Mouse (Mus musculus) cerebellum, adult 2 months (tissue): ENCODE data around the gene Klhdc7a. TPM values are rescaled to one million over a fixed set of nuclear protein-coding genes. Genes with fewer than 3 reads are reported as not detected.
A peak's percentile ranks its signal among the peaks of the same experiment; 100 is the strongest.

Experiments
- DNase-seq, 2 experiments: peaks; one replicate each; pipeline ENCODE4 v3.0.0; 2021
- H3K27ac ChIP-seq: fragments of 200-500 bp; 2 replicates; pipeline ENCODE4 v1.5.1; 2012; ENCODE audit warnings: low read length, control low read depth, inconsistent platforms; ENCODE audit not compliant: insufficient read depth
- H3K27me3 ChIP-seq: fragments of 200-500 bp; 2 replicates; pipeline ENCODE4 v1.6.1; 2012; ENCODE audit warnings: inconsistent platforms, mild to moderate bottlenecking, low read length, moderate library complexity; ENCODE audit not compliant: control insufficient read depth, insufficient read depth
- H3K4me1 ChIP-seq: fragments of 200-500 bp; 2 replicates; pipeline ENCODE4 v1.6.1; 2011; ENCODE audit warnings: low read length; ENCODE audit not compliant: control insufficient read depth, insufficient read depth
- H3K4me3 ChIP-seq: fragments of 200-500 bp; replicated peaks from 2 replicates; pipeline ENCODE3; 2011; ENCODE audit warnings: mild to moderate bottlenecking, low read depth, low read length, control low read depth; ENCODE audit not compliant: insufficient read depth
- CTCF ChIP-seq: fragments of 200-500 bp; IDR thresholded peaks from 2 replicates; pipeline ENCODE4 v1.5.1; 2011; ENCODE audit warnings: low read depth, mild to moderate bottlenecking, control low read depth, low read length, moderate library complexity, borderline replicate concordance; ENCODE audit not compliant: insufficient read depth
- POLR2A ChIP-seq: fragments of 200-500 bp; IDR thresholded peaks from 2 replicates; pipeline ENCODE4 v1.6.1; 2011; ENCODE audit warnings: low read length, control low read depth, borderline replicate concordance; ENCODE audit not compliant: insufficient read depth
- WGBS: fragments of 180-500 bp; shearing (Covaris S2); methylation state at CpG from one replicate; pipeline ENCODE4 v1.1.7; 2018; 5-methylcytosine and 5-hydroxymethylcytosine counted together
- polyA plus RNA-seq: library from polyadenylated mRNA; depleted of rRNA; stranded (reverse); fragments of >200 nt; gene quantifications from 2 replicates; pipeline ENCODE4 v1.2.3, GENCODE M21; 2012; rRNA removed

The Klhdc7a gene
- polyA plus RNA-seq, 1 experiment = 4.8 TPM

DNA sequence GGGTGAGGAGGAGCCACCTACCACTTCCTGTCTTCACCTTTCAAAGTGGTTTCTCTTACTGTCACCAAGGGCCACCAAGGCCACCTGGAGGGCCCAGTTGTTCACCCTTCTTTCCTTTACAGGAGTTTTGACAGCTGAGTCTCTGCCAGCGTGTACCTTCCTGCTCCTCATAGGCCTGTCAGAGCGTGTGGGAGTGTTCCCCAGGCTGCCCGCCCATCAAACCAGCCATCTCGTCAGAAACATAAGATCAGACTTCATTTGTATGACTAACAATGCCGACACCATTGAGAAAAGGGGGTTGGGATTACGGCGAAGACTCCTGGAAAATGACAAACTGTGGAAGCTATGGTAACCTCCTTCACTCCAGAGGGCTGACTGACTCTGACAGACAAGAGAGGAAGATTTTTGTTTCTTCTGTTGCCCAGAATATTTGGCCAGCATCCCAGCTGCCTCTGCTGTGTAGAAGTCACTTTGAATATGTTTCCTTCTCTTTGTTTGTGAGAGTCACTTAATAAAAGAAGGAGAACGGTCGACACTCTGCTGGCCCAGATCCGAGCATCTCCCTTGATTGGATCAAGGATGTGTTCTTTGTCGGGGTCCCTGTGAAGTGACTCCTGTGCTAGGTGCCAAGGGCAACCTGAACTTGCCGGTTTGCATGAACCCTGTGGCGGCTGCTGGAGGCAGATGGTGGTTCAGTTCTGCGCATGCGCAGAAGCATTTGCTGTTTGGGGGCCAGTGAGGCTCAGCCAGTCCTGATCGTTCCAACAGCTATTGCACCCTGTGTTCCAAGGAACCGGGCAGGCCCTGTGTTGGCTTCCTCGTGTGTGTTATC, 34.6 kb downstream of the Klhdc7a start:
- H3K4me3 ChIP-seq = no peak overlapping the region
- no peaks in the 10 kb centered on the region for H3K27me3 ChIP-seq
- no peak overlapping the region for H3K27ac ChIP-seq
- peaks cover 4% of the 10 kb centered on the region for H3K4me1 ChIP-seq
- WGBS = 20% methylated on average over 18 of the region's 18 CpGs
- no peak for TF ChIP-seq CTCF
- TF ChIP-seq POLR2A = no peak
- peak; percentile 64 to 70 for DNase-seq

- WGBS = 12% methylated on average over 12 of the region's 12 CpGs
- Histone ChIP-seq H3K4me3 (no peak overlapping the region), H3K27me3 (no peaks in the 10 kb centered on the region), H3K4me1 (peaks cover 4% of the 10 kb centered on the region), H3K27ac (no peak overlapping the region)
- TF ChIP-seq POLR2A (no peak), CTCF (no peak)
- DNase-seq = no peak
Measured at GRCm38 (mm10) chr4:139931790-139932510, 35.9 kb downstream of the Klhdc7a start.

DNA sequence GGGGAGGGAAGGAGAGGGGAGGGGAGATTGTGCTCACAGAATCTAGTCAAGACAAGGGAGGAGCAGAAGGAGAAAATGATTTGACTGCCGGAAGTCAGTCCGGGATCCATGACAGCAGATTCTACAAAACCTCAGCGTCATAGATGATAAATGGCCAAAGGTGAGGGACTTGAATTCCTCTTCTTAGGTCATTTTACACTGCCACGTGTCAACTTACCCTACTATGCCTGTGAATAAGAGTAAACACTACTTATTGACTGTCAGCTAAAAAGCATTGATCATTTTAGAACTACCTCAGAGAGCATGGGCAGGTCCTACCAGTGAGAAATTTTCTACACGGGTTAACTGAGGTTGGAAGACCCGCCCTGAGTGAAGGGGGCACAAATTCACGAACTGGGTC, 36.9 kb downstream of the Klhdc7a start:
- H3K27ac ChIP-seq = no peak overlapping the region
- H3K4me3 ChIP-seq = no peak overlapping the region
- peaks cover 4% of the 10 kb centered on the region for H3K4me1 ChIP-seq
- TF ChIP-seq CTCF (no peak), POLR2A (no peak)
- no peak for DNase-seq
- no peaks in the 10 kb centered on the region for H3K27me3 ChIP-seq
- 27% methylated on average over 7 of the region's 7 CpGs for WGBS

DNA sequence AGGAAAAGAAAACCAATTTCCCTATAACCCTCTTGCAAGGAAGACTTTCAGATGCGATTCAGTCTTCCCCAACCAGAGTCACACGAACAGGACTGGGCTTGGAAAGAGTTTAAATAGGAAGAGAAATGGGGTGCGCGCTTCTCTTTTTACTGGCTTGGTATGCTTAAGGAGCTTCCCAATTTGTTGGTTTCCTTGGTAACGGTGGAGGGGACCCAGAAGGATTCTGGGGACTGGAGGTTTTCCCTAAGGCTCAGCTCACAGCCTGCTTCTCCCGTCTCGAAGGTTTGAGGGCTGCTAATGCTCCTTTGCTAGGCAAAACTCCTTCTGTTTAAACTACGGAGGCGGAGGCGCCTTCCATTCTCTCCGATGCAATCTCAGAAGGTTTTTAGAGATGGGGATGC, 41.7 kb downstream of the Klhdc7a start:
- no peak for TF ChIP-seq POLR2A
- TF ChIP-seq CTCF = no peak
- Histone ChIP-seq H3K4me1 (no peaks in the 10 kb centered on the region), H3K4me3 (no peak overlapping the region), H3K27me3 (peaks cover 2% of the 10 kb centered on the region; the same call in 1 of the 2 replicates), H3K27ac (no peak overlapping the region)
- 14% methylated on average over 11 of the region's 11 CpGs for WGBS
- DNase-seq = no peak

DNA sequence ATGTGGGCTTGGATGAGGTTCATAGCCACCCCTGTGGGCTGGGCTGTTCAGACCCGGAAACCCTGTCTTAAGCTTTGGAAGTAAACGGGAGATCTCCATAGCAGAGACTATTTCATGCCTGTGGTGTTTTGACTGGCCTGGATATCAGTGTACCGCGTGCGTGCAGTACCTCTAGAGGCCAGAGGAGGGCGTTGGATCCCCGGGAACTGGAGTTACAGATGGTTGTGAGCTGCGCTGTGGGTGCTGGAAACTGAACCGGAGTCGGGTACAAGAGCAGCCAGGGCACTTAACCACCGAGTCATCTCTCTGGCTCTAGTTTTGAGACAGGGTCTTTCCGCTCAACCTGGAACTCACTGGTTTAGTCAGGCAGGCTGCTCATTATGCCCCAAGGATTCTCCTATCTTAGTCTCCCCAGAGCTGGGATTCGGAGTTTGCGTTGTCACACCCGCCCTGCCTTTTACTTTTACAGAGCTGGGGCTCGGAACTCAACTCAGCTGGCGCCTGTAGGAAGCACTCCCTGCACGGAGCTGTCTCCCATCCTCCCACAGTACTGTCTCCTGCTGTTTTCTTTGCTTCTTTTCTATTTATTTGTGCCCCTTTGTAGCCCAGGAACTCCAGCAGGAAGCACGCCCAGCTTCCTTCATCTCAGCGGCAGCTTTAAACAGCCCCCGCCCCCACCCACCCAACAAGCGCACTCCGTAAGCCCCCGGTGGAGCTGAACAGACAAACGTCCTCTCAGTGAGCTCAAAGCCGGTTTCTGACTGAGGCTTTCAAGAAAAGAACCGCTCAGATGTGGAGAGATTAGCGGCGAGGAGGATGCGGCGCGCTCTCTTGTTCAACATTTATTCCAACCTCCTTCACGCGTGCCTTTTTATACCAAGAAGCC, 42.3 kb downstream of the Klhdc7a start:
- no peak overlapping the region for H3K27ac ChIP-seq
- 20% methylated on average over 34 of the region's 34 CpGs for WGBS
- TF ChIP-seq POLR2A = no peak
- no peak for TF ChIP-seq CTCF
- no peak for DNase-seq
- H3K4me1 ChIP-seq = no peaks in the 10 kb centered on the region
- H3K4me3 ChIP-seq = no peak overlapping the region
- peaks cover 2% of the 10 kb centered on the region; the same call in 1 of the 2 replicates for H3K27me3 ChIP-seq

DNA sequence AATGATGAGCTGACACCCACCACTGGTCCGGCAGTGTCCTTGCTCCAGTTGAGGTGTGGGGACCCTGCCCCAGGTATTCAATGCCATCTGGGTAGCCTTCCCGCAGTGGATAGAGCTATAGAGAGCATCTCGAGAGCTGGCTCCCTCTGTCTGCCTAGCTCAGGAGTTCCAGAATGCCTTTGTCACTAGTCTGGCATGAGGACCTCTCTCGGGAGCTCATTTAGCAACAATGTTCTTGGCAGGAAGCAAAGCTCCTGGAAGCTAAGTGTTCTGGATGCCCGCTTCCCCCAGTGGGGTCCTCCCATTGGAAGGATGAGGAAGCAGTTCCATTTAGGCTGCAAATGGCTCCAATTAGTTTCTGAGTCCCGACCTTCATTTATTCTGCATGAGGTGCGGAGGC, 51.1 kb downstream of the Klhdc7a start:
- WGBS = 53% methylated on average over 7 of the region's 7 CpGs
- H3K4me3 ChIP-seq = no peak overlapping the region
- no peaks in the 10 kb centered on the region for H3K27me3 ChIP-seq
- H3K27ac ChIP-seq = no peak overlapping the region
- no peak for TF ChIP-seq POLR2A
- TF ChIP-seq CTCF = no peak
- no peak for DNase-seq
- H3K4me1 ChIP-seq = no peaks in the 10 kb centered on the region; the same call in 1 of the 2 replicates

Other genes starting within 250 kb of the Klhdc7a start
- gene Pax7, start 134.5 kb downstream of the Klhdc7a start, polyA plus RNA-seq = 0.07 and 0.08 TPM in 2 replicates